Mouse (Mus musculus) megakaryocyte progenitor cell, adult 5-6 weeks (primary cell): ENCODE measurements around the gene Ddx58. TPM values are rescaled to one million over a fixed set of nuclear protein-coding genes. Genes with fewer than 3 reads are reported as not detected.
A peak's percentile ranks its signal among the peaks of the same experiment; 100 is the strongest.

Source experiments
- ATAC-seq: replicated peaks from 2 replicates; pipeline ENCODE4 v1.8.0; 2016; ENCODE audit warnings: mild to moderate bottlenecking, moderate TSS enrichment, inconsistent platforms; ENCODE audit not compliant: poor library complexity
- total RNA-seq, 2 experiments: library from RNA; stranded (forward) in 1 of 2; stranded (reverse) in 1 of 2; fragments of 157-497, 149-512 nt in 1 of 2; fragments of 200-1000 nt in 1 of 2; gene quantifications; 2 replicates each; pipeline versions ENCODE4 v1.2.3 to v1.2.4; 2015 to 2017

The Ddx58 gene
- total RNA-seq (2015): 6.7 and 13.3 TPM in 2 replicates
- 8.2 and 9.8 TPM in 2 replicates for total RNA-seq (2017)

- peak; percentile 36 for ATAC-seq
Observed at GRCm38 (mm10) chr4:40239409-40240271, at the start of gene Ddx58. Gene Ddx58, minus strand, starts transcription at chr4:40239828.

GRCm38 (mm10) chr4:40289046-40289445 is 49.4 kb upstream of the Ddx58 start:
- ATAC-seq: no peak

- peak; percentile 97 for ATAC-seq
Observed at GRCm38 (mm10) chr4:40287415-40287814, 47.8 kb upstream of the Ddx58 start.

GRCm38 (mm10) chr4:40285582-40285981 is 46.0 kb upstream of the Ddx58 start:
- ATAC-seq: peak; percentile 89

GRCm38 (mm10) chr4:40279276-40279900 is 39.8 kb upstream of the Ddx58 start, which contains the start of gene Ndufb6:
Gene Ndufb6, minus strand, starts transcription at chr4:40279421.
- ATAC-seq: peak; percentile 99

- ATAC-seq: no peak
Observed at GRCm38 (mm10) chr4:40278880-40279275, 39.2 kb upstream of the Ddx58 start.

GRCm38 (mm10) chr4:40269430-40270032 is 29.9 kb upstream of the Ddx58 start, which contains the start of the genes Smim27 and Topors:
Gene Smim27, plus strand, starts transcription at chr4:40269579.
Gene Topors, minus strand, starts transcription at chr4:40269850.
- ATAC-seq: peak; percentile 81

GRCm38 (mm10) chr4:40268835-40269234 is 29.2 kb upstream of the Ddx58 start:
- peak; percentile 10 for ATAC-seq

GRCm38 (mm10) chr4:40268204-40268813 is 28.7 kb upstream of the Ddx58 start:
- ATAC-seq: peak; percentile 60

GRCm38 (mm10) chr4:40267681-40268080 is 28.1 kb upstream of the Ddx58 start:
- no peak for ATAC-seq

- ATAC-seq: no peak
Observed at GRCm38 (mm10) chr4:40264321-40264720, 24.7 kb upstream of the Ddx58 start.

GRCm38 (mm10) chr4:40254385-40255103 is 14.9 kb upstream of the Ddx58 start:
- ATAC-seq: no peak

GRCm38 (mm10) chr4:40253766-40254165 is 14.1 kb upstream of the Ddx58 start:
- ATAC-seq: no peak

- peak; percentile 63 for ATAC-seq
Observed at GRCm38 (mm10) chr4:40250984-40251383, 11.4 kb upstream of the Ddx58 start.

GRCm38 (mm10) chr4:40244035-40244434 is 4.4 kb upstream of the Ddx58 start:
- peak; percentile 89 for ATAC-seq

- ATAC-seq: no peak
Observed at GRCm38 (mm10) chr4:40243006-40243405, 3.4 kb upstream of the Ddx58 start.

- no peak for ATAC-seq
Observed at GRCm38 (mm10) chr4:40241928-40242327, 2.3 kb upstream of the Ddx58 start.

- no peak for ATAC-seq
Observed at GRCm38 (mm10) chr4:40240272-40240744, 680 bp upstream of the Ddx58 start.

GRCm38 (mm10) chr4:40238483-40239408 is 882 bp downstream of the Ddx58 start:
- ATAC-seq: peak; percentile 56
